Mouse (Mus musculus) kidney, embryonic 16.5 days (tissue): ENCODE measurements around the gene H3f3b. TPM values are rescaled to one million over a fixed set of nuclear protein-coding genes. Genes with fewer than 3 reads are reported as not detected.

ENCODE experiments used
- ATAC-seq: fragments of 200-750 bp; cut with Nextera tagmentation; 2 replicates; pipeline ENCODE4 v1.8.0; 2017; ENCODE audit warnings: moderate TSS enrichment; ENCODE audit not compliant: low FRiP score, low TSS enrichment
- H3K27ac ChIP-seq: fragments of 300-500 bp; sonication (generic); 2 replicates; pipeline ENCODE4 v1.5.1; 2014; ENCODE audit warnings: low read length
- H3K27me3 ChIP-seq: fragments of 300-500 bp; sonication (generic); 2 replicates; pipeline ENCODE4 v1.6.1; 2014; ENCODE audit warnings: low read length, control low read depth, mixed read lengths; ENCODE audit not compliant: insufficient read depth
- H3K36me3 ChIP-seq: fragments of 300-500 bp; sonication (generic); 2 replicates; pipeline ENCODE4 v1.6.1; 2014; ENCODE audit warnings: low read length, control low read depth, mixed read lengths; ENCODE audit not compliant: insufficient read depth
- H3K4me1 ChIP-seq: fragments of 300-500 bp; sonication (generic); 2 replicates; pipeline ENCODE4 v1.6.1; 2014; ENCODE audit warnings: low read length, control low read depth, mixed read lengths; ENCODE audit not compliant: insufficient read depth
- H3K4me2 ChIP-seq: fragments of 300-500 bp; sonication (generic); replicated peaks from 2 replicates; pipeline ENCODE4 v1.6.1; 2014; ENCODE audit warnings: low read depth, low read length
- H3K4me3 ChIP-seq: fragments of 300-500 bp; sonication (generic); 2 replicates; pipeline ENCODE4 v1.5.1; 2014; ENCODE audit warnings: mild to moderate bottlenecking, low read length
- H3K9ac ChIP-seq: fragments of 300-500 bp; sonication (generic); replicated peaks from 2 replicates; pipeline ENCODE4 v1.6.1; 2014; ENCODE audit warnings: low read length
- H3K9me3 ChIP-seq: fragments of 300-500 bp; sonication (generic); 2 replicates; pipeline ENCODE4 v1.6.1; 2016; ENCODE audit warnings: low read length, control low read depth
- WGBS: fragments of 180-500 bp; shearing (Covaris S2); extraction: QIAGEN DNeasy Blood & Tissue Kit; methylation state at CpG from one replicate; pipeline ENCODE4 v1.1.7; 2014; 5-methylcytosine and 5-hydroxymethylcytosine counted together
- polyA plus RNA-seq: library from polyadenylated mRNA; unstranded; fragments of >200 nt; fragmentation: Nextera tagmentation; extraction: Ambion mirVana; gene quantifications from 2 replicates; pipeline ENCODE4 v1.2.1, GENCODE M21; 2015

Gene H3f3b
- polyA plus RNA-seq, 1 experiment from 2014 or later = 1,676 TPM

DNA sequence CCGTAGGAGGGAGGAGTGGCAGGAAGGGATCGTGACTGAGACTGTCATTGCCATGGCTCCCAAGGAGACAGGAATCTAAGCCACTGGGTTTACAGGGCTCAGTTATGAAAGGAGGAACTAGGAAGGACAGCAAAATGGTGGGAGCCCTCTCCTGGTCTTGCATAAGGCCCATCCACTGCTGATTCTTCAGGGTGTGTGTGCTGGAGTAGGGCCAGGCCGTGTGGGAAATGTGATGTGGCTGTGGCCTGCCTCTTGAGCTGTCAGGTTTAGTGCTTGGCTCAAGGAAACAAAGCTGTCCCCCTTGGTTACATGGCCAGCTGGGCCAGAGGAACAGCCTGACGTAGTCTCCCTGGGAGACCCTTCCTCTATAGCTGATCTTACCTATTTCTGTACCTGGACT lies 22.4 kb upstream of the H3f3b start:
- Histone ChIP-seq H3K27ac (no peak overlapping the region), H3K9ac (no peak overlapping the region), H3K4me2 (no peak overlapping the region), H3K36me3 (peaks cover 83% of the 10 kb centered on the region), H3K27me3 (no peaks in the 10 kb centered on the region), H3K4me3 (no peak overlapping the region), H3K4me1 (no peaks in the 10 kb centered on the region), H3K9me3 (no peaks in the 10 kb centered on the region; the same call in 1 of the 2 replicates)
- WGBS = 81% methylated on average over 4 of the region's 4 CpGs
- ATAC-seq = no peak

- no peak for ATAC-seq
- H3K4me2 ChIP-seq = no peak overlapping the region
- no peak overlapping the region for H3K9ac ChIP-seq
- no peaks in the 10 kb centered on the region for H3K4me1 ChIP-seq
- peaks cover 77% of the 10 kb centered on the region for H3K36me3 ChIP-seq
- H3K9me3 ChIP-seq = no peaks in the 10 kb centered on the region; the same call in 1 of the 2 replicates
- WGBS = 77% methylated on average over 2 of the region's 2 CpGs
- H3K27me3 ChIP-seq = no peaks in the 10 kb centered on the region
- no peak overlapping the region for H3K27ac ChIP-seq
- H3K4me3 ChIP-seq = no peak overlapping the region
Observed at GRCm38 (mm10) chr11:116049610-116050009, 21.8 kb upstream of the H3f3b start.

DNA sequence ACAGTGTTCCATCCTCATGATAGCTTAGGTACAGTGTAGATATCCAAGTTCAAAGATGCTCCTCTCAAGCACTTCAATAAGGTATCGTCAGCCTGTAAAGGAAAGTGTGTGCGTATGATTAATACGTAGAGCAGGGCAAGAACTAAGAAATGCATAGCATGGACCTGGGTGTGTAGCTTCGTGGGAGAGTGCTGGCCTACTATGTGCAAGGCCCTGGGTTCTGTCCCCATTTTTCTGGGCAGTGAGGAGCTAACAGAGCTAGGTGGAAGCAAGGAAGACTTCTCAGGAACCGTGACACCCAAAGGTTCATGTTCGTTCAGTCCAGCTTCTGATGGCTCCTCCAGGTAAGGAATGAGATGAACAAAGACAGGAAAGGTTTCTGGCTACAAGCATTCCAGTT lies 17.4 kb upstream of the H3f3b start:
- Histone ChIP-seq H3K4me3 (no peak overlapping the region), H3K4me1 (no peaks in the 10 kb centered on the region), H3K27ac (no peak overlapping the region), H3K9ac (no peak overlapping the region), H3K36me3 (peaks cover 52% of the 10 kb centered on the region), H3K27me3 (no peaks in the 10 kb centered on the region), H3K4me2 (no peak overlapping the region), H3K9me3 (no peaks in the 10 kb centered on the region; the same call in 1 of the 2 replicates)
- no peak for ATAC-seq
- 93% methylated on average over 6 of the region's 6 CpGs for WGBS

DNA sequence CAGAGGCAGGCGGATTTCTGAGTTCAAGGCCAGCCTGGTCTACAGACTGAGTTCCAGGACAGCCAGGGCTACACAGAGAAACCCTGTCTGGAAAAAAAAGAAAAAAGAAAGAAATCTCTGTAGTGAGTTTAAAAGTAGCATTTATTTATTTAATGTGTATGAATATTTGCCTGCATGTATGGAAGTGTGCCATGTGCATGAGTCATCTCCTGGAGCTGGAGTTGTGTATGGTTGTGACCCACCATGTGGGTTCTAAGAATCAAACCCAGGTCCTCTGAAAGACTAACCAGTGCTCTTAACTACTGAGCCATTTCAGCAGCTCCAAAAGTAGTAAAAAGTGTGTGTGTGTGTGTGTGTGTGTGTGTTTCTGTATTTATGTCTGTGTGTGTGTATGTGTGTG lies 15.5 kb upstream of the H3f3b start:
- Histone ChIP-seq H3K27ac (no peak overlapping the region), H3K9ac (no peak overlapping the region), H3K36me3 (peaks cover 41% of the 10 kb centered on the region), H3K27me3 (no peaks in the 10 kb centered on the region), H3K9me3 (no peaks in the 10 kb centered on the region), H3K4me1 (no peaks in the 10 kb centered on the region), H3K4me2 (no peak overlapping the region), H3K4me3 (no peak overlapping the region)
- 100% methylated on average over 1 of the region's 1 CpGs for WGBS
- ATAC-seq = no peak

GRCm38 (mm10) chr11:116042372-116043138 lies 14.8 kb upstream of the H3f3b start:
- Histone ChIP-seq H3K9me3 (no peaks in the 10 kb centered on the region), H3K27me3 (no peaks in the 10 kb centered on the region), H3K4me1 (no peaks in the 10 kb centered on the region), H3K36me3 (peaks cover 35% of the 10 kb centered on the region), H3K27ac (peak overlapping the region; percentile 31; the same call in 1 of the 2 replicates), H3K9ac (no peak overlapping the region), H3K4me2 (no peak overlapping the region), H3K4me3 (no peak overlapping the region)
- no peak; the same call in 1 of the 2 replicates for ATAC-seq
- 29% methylated on average over 5 of the region's 5 CpGs for WGBS

GRCm38 (mm10) chr11:116041833-116042232 lies 14.1 kb upstream of the H3f3b start:
- Histone ChIP-seq H3K27ac (no peak overlapping the region), H3K36me3 (peaks cover 28% of the 10 kb centered on the region), H3K4me3 (no peak overlapping the region), H3K27me3 (no peaks in the 10 kb centered on the region), H3K4me1 (no peaks in the 10 kb centered on the region), H3K9ac (no peak overlapping the region), H3K9me3 (no peaks in the 10 kb centered on the region), H3K4me2 (no peak overlapping the region)
- 97% methylated on average over 2 of the region's 2 CpGs for WGBS
- ATAC-seq = no peak

- Histone ChIP-seq H3K4me1 (no peaks in the 10 kb centered on the region), H3K9me3 (no peaks in the 10 kb centered on the region), H3K27me3 (no peaks in the 10 kb centered on the region), H3K36me3 (peaks cover 22% of the 10 kb centered on the region), H3K4me3 (no peak overlapping the region), H3K27ac (no peak overlapping the region), H3K9ac (no peak overlapping the region), H3K4me2 (no peak overlapping the region)
- ATAC-seq = no peak
- WGBS = 81% methylated on average over 6 of the region's 6 CpGs
Observed at GRCm38 (mm10) chr11:116040593-116040992, 12.8 kb upstream of the H3f3b start.

- H3K4me2 ChIP-seq = no peak overlapping the region
- peaks cover 26% of the 10 kb centered on the region for H3K36me3 ChIP-seq
- WGBS = 90% methylated on average over 9 of the region's 9 CpGs
Observed at GRCm38 (mm10) chr11:116037826-116038225, 10.1 kb upstream of the H3f3b start.

GRCm38 (mm10) chr11:116036671-116037070 lies 8.9 kb upstream of the H3f3b start:
- H3K9ac ChIP-seq = no peak overlapping the region
- no peak for ATAC-seq
- H3K36me3 ChIP-seq = peaks cover 26% of the 10 kb centered on the region
- H3K27me3 ChIP-seq = no peaks in the 10 kb centered on the region
- H3K4me2 ChIP-seq = no peak overlapping the region
- H3K9me3 ChIP-seq = no peaks in the 10 kb centered on the region
- H3K27ac ChIP-seq = no peak overlapping the region
- WGBS = 61% methylated on average over 3 of the region's 3 CpGs
- H3K4me1 ChIP-seq = peaks cover 11% of the 10 kb centered on the region
- H3K4me3 ChIP-seq = no peak overlapping the region

More at GRCm38 (mm10) chr11:116037826-116038225, 10.1 kb upstream of the H3f3b start:
- ATAC-seq = no peak
- no peaks in the 10 kb centered on the region for H3K9me3 ChIP-seq
- H3K4me1 ChIP-seq = peaks cover 2% of the 10 kb centered on the region; the same call in 1 of the 2 replicates
- no peak overlapping the region for H3K9ac ChIP-seq
- H3K27ac ChIP-seq = no peak overlapping the region
- H3K27me3 ChIP-seq = no peaks in the 10 kb centered on the region
- no peak overlapping the region for H3K4me3 ChIP-seq

GRCm38 (mm10) chr11:116034584-116034983 lies 6.8 kb upstream of the H3f3b start:
- 93% methylated on average over 6 of the region's 6 CpGs for WGBS
- H3K4me3 ChIP-seq = no peak overlapping the region
- H3K4me2 ChIP-seq = no peak overlapping the region
- H3K9ac ChIP-seq = no peak overlapping the region
- peaks cover 12% of the 10 kb centered on the region; the same call in 1 of the 2 replicates for H3K36me3 ChIP-seq
- no peak for ATAC-seq
- no peaks in the 10 kb centered on the region for H3K9me3 ChIP-seq
- no peak overlapping the region for H3K27ac ChIP-seq
- H3K27me3 ChIP-seq = no peaks in the 10 kb centered on the region
- H3K4me1 ChIP-seq = peaks cover 21% of the 10 kb centered on the region
